Mouse (Mus musculus) liver, embryonic 13.5 days (tissue): Measurements from ENCODE around the gene Gm47969. TPM values are rescaled to one million over a fixed set of nuclear protein-coding genes. Genes with fewer than 3 reads are reported as not detected.
"Not testable (repeated sequence)": the region's sequence is repeated elsewhere in the genome, so short reads cannot be mapped to it uniquely, and the experiment has no call there.

Experiments
- ATAC-seq: fragments of 200-750 bp; cut with Nextera tagmentation; 2 replicates; pipeline ENCODE4 v1.8.0; 2017; ENCODE audit warnings: low read depth, mild to moderate bottlenecking, moderate number of reproducible peaks, moderate library complexity
- DNase-seq: peaks from one replicate; pipeline ENCODE4 v3.0.0; 2022
- H3K27ac ChIP-seq: fragments of 300-500 bp; sonication (generic); 2 replicates; pipeline ENCODE4 v1.5.1; 2015; ENCODE audit warnings: moderate library complexity, mild to moderate bottlenecking, inconsistent platforms
- H3K27me3 ChIP-seq: fragments of 300-500 bp; sonication (generic); 2 replicates; pipeline ENCODE4 v1.6.1; 2015; ENCODE audit warnings: mild to moderate bottlenecking, inconsistent platforms
- H3K36me3 ChIP-seq: fragments of 300-500 bp; sonication (generic); 2 replicates; pipeline ENCODE4 v1.6.1; 2015; ENCODE audit warnings: mild to moderate bottlenecking, inconsistent platforms
- H3K4me1 ChIP-seq: fragments of 300-500 bp; sonication (generic); replicated peaks from 2 replicates; pipeline ENCODE4 v1.6.1; 2015; ENCODE audit warnings: inconsistent platforms
- H3K4me2 ChIP-seq: fragments of 300-500 bp; sonication (generic); 2 replicates; pipeline ENCODE4 v1.6.1; 2015; ENCODE audit warnings: inconsistent platforms, mild to moderate bottlenecking, moderate library complexity
- H3K4me3 ChIP-seq: fragments of 300-500 bp; sonication (generic); replicated peaks from 2 replicates; pipeline ENCODE4 v1.5.1; 2015; ENCODE audit warnings: mild to moderate bottlenecking, inconsistent platforms
- H3K9ac ChIP-seq: fragments of 300-500 bp; sonication (generic); 2 replicates; pipeline ENCODE4 v1.6.1; 2015; ENCODE audit warnings: mild to moderate bottlenecking, inconsistent platforms
- H3K9me3 ChIP-seq: fragments of 300-500 bp; sonication (generic); replicated peaks from 2 replicates; pipeline ENCODE4 v1.6.1; 2016; ENCODE audit warnings: inconsistent platforms
- WGBS: fragments of 180-500 bp; shearing (Covaris S2); methylation state at CpG from one replicate; pipeline ENCODE4 v1.1.7; 2015; ENCODE audit not compliant: insufficient replicate concordance; 5-methylcytosine and 5-hydroxymethylcytosine counted together
- polyA plus RNA-seq: library from polyadenylated mRNA; unstranded; fragments of >200 nt; fragmentation: Nextera tagmentation; extraction: Ambion mirVana; gene quantifications from 2 replicates; pipeline ENCODE4 v1.2.1, GENCODE M21; 2015

The Gm47969 gene
- not detected in 2 replicates for polyA plus RNA-seq

GRCm38 (mm10) chr1:83044882-83045427 is at the start of gene Gm47969:
TSS of gene Gm47969 (plus strand) at chr1:83044932.
- H3K4me3 ChIP-seq = no peak within 1 kb of the TSS
- H3K36me3 ChIP-seq = no peaks in the 10 kb centered on the region
- 39% methylated on average over 5 of the region's 5 CpGs for WGBS
- no peaks in the 10 kb centered on the region for H3K27me3 ChIP-seq
- no peaks in the 10 kb centered on the region for H3K9me3 ChIP-seq
- no peaks in the 10 kb centered on the region for H3K4me1 ChIP-seq
- ATAC-seq (no peak), DNase-seq (no peak)
- no peak within 1 kb of the TSS for H3K4me2 ChIP-seq
- no peak within 1 kb of the TSS for H3K9ac ChIP-seq
- no peak within 1 kb of the TSS for H3K27ac ChIP-seq

- whole genome bisulfite sequencing = 82% methylated on average over 9 of the region's 9 CpGs
- DNase-seq = not testable (repeated sequence)
These were observed 44.4 kb upstream of the Gm47969 start, which contains the start of gene Gm47959 for GRCm38 (mm10) chr1:83000306-83000705. TSS of gene Gm47959 (plus strand) at chr1:83000548.

DNA sequence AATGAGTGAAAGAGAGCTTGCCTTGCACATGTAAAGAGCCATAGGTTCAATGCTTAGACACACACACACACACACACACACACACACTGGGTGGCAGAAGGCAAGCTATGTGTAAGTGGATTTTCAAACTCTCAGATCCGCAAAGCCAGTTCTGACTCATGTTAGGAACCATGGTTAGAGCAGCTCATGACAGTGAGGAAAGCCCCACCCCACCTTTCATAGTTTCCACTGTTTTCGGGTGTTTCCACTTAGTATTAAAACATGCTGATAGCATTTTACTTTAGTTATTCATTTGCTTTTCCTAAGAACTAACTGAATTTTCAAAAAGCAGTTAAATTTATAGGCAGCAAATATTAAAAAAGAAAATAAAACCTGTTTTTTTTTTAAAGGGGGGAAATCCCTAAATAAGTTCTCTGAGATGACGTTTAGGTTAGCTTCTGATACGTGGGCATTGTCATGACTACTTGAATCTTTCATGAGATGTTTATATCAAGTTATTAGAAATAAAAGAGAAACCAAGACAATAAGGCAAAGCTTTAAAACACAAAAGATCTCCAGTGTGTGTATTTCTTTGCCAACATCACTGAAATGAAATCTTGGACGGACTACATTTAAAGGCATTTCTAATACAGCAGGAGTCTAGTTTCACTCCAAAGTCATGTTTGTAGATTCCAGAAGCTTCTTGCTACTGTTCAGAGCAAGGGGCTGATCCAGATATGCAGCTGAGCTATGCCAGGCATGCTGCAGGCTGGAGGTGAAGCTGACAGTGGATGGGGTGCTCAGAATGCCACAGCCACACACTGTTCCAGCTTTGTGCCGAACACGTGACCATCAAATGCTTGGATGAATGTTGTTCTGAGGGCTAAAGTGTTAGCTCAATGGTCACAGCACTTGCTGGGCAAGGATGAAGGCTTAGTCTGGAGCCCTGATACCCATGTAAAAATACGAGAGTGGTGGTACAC is 38.2 kb upstream of the Gm47969 start:
- Histone ChIP-seq H3K36me3 (no peaks in the 10 kb centered on the region), H3K27me3 (no peaks in the 10 kb centered on the region), H3K4me1 (no peaks in the 10 kb centered on the region), H3K27ac (no peak overlapping the region), H3K9ac (no peak overlapping the region), H3K4me2 (no peak overlapping the region), H3K9me3 (no peaks in the 10 kb centered on the region), H3K4me3 (no peak overlapping the region)
- 63% methylated on average over 8 of the region's 8 CpGs for WGBS
- DNase-seq = no peak
- no peak for ATAC-seq

More at GRCm38 (mm10) chr1:83000306-83000705, 44.4 kb upstream of the Gm47969 start, which contains the start of gene Gm47959:
- H3K36me3 ChIP-seq, H3K27ac ChIP-seq, H3K9me3 ChIP-seq, ATAC-seq, H3K4me2 ChIP-seq, H3K27me3 ChIP-seq, H3K9ac ChIP-seq, H3K4me3 ChIP-seq, H3K4me1 ChIP-seq: not testable (repeated sequence)

DNA sequence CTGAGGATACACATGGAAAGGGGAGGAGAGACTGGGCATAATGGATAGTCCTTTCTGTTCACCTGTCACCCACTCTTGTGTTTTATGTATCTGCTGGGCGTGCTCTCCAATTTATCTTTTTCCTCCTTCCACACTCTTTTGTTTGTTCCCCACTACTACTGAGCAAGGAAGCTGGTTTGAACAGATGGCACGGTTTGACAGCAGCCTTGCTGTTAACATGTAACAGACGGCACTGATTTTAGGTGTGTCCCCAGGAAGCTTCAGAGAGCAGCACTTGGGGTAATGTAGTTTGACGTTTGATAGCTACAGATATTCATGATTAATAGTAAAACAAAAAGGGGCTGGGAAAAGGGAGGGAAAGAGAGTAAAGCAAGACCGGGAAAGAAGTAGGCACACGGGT is 37.3 kb upstream of the Gm47969 start:
- Histone ChIP-seq H3K9ac (no peak overlapping the region), H3K4me2 (no peak overlapping the region), H3K9me3 (no peaks in the 10 kb centered on the region), H3K27ac (no peak overlapping the region), H3K36me3 (no peaks in the 10 kb centered on the region), H3K27me3 (no peaks in the 10 kb centered on the region), H3K4me1 (no peaks in the 10 kb centered on the region), H3K4me3 (no peak overlapping the region)
- ATAC-seq = no peak
- WGBS = 58% methylated on average over 6 of the region's 6 CpGs
- DNase-seq = no peak

DNA sequence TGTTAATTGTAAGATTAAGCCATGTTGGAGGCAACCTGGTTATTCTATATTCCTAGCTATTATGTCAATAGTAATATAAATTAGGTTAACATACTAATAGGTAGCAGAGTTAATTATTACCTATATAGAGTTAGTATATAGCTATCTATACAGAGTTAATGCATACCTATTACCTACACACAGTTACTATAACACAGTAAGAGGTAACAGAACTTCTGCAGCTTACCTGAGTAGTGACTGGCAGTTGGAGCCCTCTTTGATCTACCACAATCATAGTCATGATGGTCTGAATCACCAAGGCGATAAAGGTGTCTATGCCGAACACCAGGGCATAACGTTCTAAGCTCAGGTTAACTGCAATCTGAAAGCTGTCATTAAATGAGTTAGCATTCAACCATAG is 30.3 kb upstream of the Gm47969 start:
- H3K27ac ChIP-seq = no peak overlapping the region
- no peak overlapping the region for H3K9ac ChIP-seq
- H3K4me2 ChIP-seq = no peak overlapping the region
- no peaks in the 10 kb centered on the region for H3K4me1 ChIP-seq
- no peak for ATAC-seq
- 77% methylated on average over 3 of the region's 3 CpGs for WGBS
- no peaks in the 10 kb centered on the region for H3K36me3 ChIP-seq
- H3K9me3 ChIP-seq = no peaks in the 10 kb centered on the region
- DNase-seq = no peak
- no peaks in the 10 kb centered on the region for H3K27me3 ChIP-seq
- H3K4me3 ChIP-seq = no peak overlapping the region

DNA sequence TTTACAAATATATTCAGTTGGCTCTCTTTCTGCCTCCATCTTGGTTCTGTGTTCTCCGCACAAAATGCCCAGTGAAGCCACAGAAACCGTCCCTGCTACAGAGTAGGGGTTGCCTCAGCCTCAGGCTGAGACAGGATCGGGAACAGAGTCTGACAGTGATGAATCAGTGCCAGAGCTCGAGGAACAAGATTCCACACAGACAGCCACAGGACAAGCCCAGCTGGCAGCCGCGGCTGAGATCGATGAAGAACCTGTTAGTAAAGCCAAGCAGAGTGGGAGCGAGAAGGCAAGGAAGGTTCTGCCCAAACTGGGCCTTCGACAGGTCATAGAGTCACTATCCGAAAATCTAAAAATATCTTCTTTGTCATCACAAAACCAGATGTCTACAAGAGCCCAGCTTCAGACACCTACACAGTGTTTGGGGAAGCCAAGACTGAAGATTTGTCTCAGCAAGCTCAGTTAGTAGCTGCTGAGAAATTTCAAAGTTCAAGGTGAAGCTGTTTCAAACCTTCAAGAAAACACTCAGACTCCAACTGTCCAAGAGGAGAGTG is 29.3 kb upstream of the Gm47969 start:
- no peaks in the 10 kb centered on the region for H3K36me3 ChIP-seq
- no peaks in the 10 kb centered on the region for H3K4me1 ChIP-seq
- no peak overlapping the region for H3K9ac ChIP-seq
- no peak overlapping the region for H3K27ac ChIP-seq
- H3K27me3 ChIP-seq = no peaks in the 10 kb centered on the region
- ATAC-seq (no peak), DNase-seq (no peak)
- 70% methylated on average over 10 of the region's 10 CpGs for WGBS
- no peak overlapping the region for H3K4me3 ChIP-seq
- no peaks in the 10 kb centered on the region for H3K9me3 ChIP-seq
- no peak overlapping the region for H3K4me2 ChIP-seq

GRCm38 (mm10) chr1:83016556-83016955 is 28.2 kb upstream of the Gm47969 start:
- no peak overlapping the region for H3K4me3 ChIP-seq
- DNase-seq (no peak), ATAC-seq (no peak)
- 32% methylated on average over 1 of the region's 1 CpGs for WGBS
- H3K4me2 ChIP-seq = no peak overlapping the region
- no peaks in the 10 kb centered on the region for H3K27me3 ChIP-seq
- no peak overlapping the region for H3K9ac ChIP-seq
- no peak overlapping the region for H3K27ac ChIP-seq
- H3K4me1 ChIP-seq = no peaks in the 10 kb centered on the region
- H3K9me3 ChIP-seq = no peaks in the 10 kb centered on the region
- no peaks in the 10 kb centered on the region for H3K36me3 ChIP-seq

DNA sequence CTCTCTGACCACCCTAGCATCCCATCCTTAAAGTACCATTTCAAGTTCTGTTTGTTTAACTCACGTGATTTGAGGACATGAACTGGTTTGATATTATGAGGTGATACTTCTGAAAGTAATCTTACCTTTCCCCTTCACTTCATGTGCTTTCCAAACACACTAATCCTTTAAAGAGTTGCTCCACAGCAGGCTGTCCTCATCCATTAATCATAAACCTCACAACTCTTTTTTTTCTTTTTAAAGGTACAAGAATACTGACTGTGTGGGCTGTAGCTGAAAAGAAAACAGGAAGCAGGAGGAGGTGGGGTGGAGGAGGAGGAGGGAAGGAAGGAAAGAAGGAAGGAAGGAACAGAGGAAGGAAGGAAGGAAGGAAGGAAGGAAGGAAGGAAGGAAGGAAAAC is 12.8 kb upstream of the Gm47969 start:
- DNase-seq = no peak

GRCm38 (mm10) chr1:83032508-83032907 is 12.2 kb upstream of the Gm47969 start:
- no peak overlapping the region for H3K4me3 ChIP-seq
- ATAC-seq (no peak), DNase-seq (no peak)
- H3K4me1 ChIP-seq = no peaks in the 10 kb centered on the region
- no peak overlapping the region for H3K9ac ChIP-seq
- no peaks in the 10 kb centered on the region for H3K36me3 ChIP-seq
- H3K27me3 ChIP-seq = no peaks in the 10 kb centered on the region
- H3K27ac ChIP-seq = no peak overlapping the region
- no peaks in the 10 kb centered on the region for H3K9me3 ChIP-seq
- no peak overlapping the region for H3K4me2 ChIP-seq
- 74% methylated on average over 6 of the region's 6 CpGs for WGBS

More for the DNA sequence above, 12.8 kb upstream of the Gm47969 start:
- no peaks in the 10 kb centered on the region for H3K4me1 ChIP-seq
- H3K9me3 ChIP-seq = no peaks in the 10 kb centered on the region
- ATAC-seq = no peak
- no peaks in the 10 kb centered on the region for H3K27me3 ChIP-seq
- no peak overlapping the region for H3K27ac ChIP-seq
- no peak overlapping the region for H3K4me2 ChIP-seq
- H3K9ac ChIP-seq = no peak overlapping the region
- WGBS = 33% methylated on average over 1 of the region's 1 CpGs
- H3K4me3 ChIP-seq = no peak overlapping the region
- H3K36me3 ChIP-seq = no peaks in the 10 kb centered on the region

- H3K36me3 ChIP-seq = no peaks in the 10 kb centered on the region
- 41% methylated on average over 5 of the region's 5 CpGs for WGBS
- no peaks in the 10 kb centered on the region for H3K27me3 ChIP-seq
- no peaks in the 10 kb centered on the region for H3K4me1 ChIP-seq
- no peak for ATAC-seq
- H3K9me3 ChIP-seq = no peaks in the 10 kb centered on the region
- no peak overlapping the region for H3K4me3 ChIP-seq
- H3K4me2 ChIP-seq = no peak overlapping the region
- no peak overlapping the region for H3K27ac ChIP-seq
- no peak overlapping the region for H3K9ac ChIP-seq
- DNase-seq = no peak
These were observed 10.2 kb upstream of the Gm47969 start for GRCm38 (mm10) chr1:83034509-83034908.

GRCm38 (mm10) chr1:83036892-83037667 is 7.7 kb upstream of the Gm47969 start:
- Histone ChIP-seq H3K27ac (no peak overlapping the region), H3K36me3 (no peaks in the 10 kb centered on the region), H3K9ac (no peak overlapping the region), H3K4me3 (no peak overlapping the region), H3K4me1 (no peaks in the 10 kb centered on the region), H3K27me3 (no peaks in the 10 kb centered on the region), H3K4me2 (no peak overlapping the region), H3K9me3 (no peaks in the 10 kb centered on the region)
- DNase-seq (no peak), ATAC-seq (no peak)
- WGBS = 67% methylated on average over 11 of the region's 11 CpGs
